Mouse (Mus musculus): ENCODE data around the gene Ctrb1.

The Ctrb1 gene

DNA sequence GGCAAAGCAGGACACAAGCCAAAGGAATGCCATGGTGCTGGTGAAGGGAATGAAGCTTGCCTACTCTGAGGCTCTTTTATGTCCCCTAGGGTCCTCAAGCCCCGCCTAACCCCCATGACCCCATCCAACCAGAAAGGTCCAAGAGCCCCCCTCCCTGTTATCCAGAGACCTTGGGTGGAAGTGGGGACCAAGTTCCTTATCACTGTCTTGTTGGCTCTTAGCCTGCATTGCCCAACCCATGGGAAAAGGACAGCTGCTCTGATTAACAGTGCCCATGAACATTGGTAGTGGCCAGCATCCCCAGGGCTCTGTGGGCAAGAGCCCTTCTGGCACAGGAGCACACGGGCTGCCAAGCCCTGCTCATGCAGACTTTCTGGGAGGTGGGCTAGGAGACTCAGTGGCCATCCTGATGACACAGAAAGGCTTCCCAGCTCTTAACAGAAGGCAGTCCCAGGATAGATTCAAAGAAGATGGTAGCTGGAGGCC lies at the start of gene Ctrb1:
Gene Ctrb1 (minus strand): TSS at position 51 of the 486 bp plus-strand sequence.
- no peak for DNase-seq

GRCm38 (mm10) chr8:111740301-111740711 lies 49.5 kb upstream of the Ctrb1 start:
- no peak for DNase-seq

DNA sequence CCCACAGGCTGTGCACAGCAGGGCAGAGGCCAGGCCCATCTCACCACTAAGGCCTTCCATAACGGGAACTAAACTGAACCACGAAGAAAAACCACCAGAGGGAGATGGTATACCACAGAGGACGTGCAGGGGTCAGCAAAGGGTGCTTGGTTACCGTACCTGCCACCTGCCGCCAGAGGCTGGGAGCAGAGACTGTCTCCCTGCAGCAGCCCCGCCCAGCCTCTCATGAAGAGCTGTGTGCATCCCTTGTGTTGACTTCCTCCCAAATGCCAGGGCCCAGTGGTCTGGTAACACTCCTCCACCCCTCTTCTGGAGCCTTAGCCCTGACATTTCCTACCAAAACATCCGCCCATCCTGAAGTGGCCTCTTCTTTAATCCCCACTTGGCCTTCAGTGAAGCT lies 48.8 kb upstream of the Ctrb1 start:
- no peak for DNase-seq

DNA sequence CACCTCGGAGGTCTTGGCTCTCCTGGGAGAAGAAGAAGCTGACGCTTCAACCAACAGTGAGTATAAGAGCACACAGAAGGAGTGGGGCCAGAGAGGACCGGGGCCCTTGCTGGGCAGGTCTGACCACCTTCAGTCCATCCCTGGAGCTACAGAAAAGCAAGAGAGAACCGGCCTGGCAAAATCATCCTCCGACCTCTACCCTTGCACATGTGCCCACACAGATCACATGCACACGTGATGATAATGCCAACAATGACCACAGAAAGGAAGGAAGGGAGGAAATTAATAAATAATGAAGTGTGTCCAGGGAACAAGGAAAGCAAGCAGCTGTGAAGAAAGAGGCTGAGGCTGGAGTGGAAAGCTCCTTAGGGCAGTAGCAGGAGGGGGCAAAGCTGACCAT lies 48.1 kb upstream of the Ctrb1 start:
- DNase-seq, result no peak

- DNase-seq, result no peak
Measured at GRCm38 (mm10) chr8:111736321-111736720, 45.5 kb upstream of the Ctrb1 start.

- no peak for DNase-seq
Measured at GRCm38 (mm10) chr8:111735791-111736190, 45.0 kb upstream of the Ctrb1 start.

DNA sequence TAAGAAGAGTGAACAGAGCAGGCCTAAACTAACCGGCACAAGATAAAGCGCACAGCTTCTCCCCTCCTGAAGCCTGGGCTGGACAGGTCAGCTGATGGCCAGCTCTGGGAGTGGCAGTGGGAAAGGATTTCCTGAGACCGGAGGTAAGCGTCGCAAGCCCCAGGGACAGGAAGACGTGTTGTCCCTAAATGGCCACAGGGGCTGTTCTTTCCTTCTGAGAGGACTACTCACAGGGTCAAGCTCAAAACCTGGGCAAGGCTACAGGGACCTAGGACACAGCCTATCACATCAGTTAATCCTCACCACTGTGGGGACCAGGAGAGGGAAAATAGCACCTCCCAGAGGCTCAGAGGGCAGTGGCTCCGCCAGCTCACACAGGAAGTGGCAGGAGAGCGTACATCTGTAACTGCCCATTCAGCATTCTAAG lies 44.5 kb upstream of the Ctrb1 start:
- DNase-seq, result no peak

GRCm38 (mm10) chr8:111734244-111734960 lies 43.6 kb upstream of the Ctrb1 start:
- no peak for DNase-seq

DNA sequence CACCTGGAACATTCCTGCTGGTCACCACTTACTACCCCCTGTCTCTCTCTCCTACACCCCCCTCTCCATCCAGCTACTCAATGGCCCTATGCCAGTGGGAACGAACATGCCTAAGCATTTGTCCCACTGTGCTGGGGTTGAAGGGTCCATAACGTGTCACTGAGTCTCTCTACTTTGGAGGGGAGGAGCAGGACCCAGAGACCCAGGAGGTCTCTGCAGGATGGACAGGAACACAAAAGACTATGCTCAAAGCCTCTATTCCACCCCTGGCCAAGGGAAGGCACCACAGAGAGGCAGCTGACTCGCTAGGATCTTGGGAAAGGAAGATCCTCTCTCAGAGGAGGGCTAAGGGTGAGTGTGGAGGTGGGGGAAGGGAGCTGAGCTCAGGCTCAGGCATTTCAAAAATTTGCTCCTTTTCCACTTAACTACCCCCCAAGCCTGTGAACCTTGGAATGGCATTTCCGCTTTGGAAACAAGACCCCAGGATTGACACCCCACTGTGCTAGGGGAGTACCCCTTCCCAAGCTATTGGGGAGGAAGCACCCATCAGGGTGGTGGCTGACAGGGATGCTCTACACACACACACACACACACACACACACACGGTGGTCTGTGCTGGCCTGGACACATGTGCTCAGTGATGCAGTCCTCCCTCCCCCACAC lies 42.9 kb upstream of the Ctrb1 start:
- no peak for DNase-seq

GRCm38 (mm10) chr8:111732406-111733085 lies 41.7 kb upstream of the Ctrb1 start:
- DNase-seq, result no peak

DNA sequence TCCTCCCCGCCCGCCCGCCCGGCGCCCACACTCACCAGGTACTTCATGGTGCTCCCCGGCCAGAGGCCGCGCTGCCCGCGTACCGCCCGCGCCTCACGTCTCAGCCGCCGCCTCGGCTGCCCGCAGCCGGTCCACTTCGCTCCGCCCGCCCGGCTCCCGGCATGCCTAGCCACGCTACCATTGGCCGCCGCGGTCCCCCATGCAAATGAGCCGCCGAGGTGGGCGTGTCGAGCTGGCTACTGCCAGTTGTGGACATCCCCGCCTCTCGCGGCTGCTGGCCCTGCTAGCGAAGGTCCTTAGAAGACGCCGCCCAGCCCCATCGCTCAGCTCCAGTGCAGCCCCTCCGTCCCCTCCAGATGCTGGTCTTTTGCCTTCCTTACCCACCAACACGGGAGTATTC lies 41.2 kb upstream of the Ctrb1 start:
- peak; percentile 96 for DNase-seq

- DNase-seq, result no peak
Measured at GRCm38 (mm10) chr8:111731231-111731977, 40.6 kb upstream of the Ctrb1 start.

DNA sequence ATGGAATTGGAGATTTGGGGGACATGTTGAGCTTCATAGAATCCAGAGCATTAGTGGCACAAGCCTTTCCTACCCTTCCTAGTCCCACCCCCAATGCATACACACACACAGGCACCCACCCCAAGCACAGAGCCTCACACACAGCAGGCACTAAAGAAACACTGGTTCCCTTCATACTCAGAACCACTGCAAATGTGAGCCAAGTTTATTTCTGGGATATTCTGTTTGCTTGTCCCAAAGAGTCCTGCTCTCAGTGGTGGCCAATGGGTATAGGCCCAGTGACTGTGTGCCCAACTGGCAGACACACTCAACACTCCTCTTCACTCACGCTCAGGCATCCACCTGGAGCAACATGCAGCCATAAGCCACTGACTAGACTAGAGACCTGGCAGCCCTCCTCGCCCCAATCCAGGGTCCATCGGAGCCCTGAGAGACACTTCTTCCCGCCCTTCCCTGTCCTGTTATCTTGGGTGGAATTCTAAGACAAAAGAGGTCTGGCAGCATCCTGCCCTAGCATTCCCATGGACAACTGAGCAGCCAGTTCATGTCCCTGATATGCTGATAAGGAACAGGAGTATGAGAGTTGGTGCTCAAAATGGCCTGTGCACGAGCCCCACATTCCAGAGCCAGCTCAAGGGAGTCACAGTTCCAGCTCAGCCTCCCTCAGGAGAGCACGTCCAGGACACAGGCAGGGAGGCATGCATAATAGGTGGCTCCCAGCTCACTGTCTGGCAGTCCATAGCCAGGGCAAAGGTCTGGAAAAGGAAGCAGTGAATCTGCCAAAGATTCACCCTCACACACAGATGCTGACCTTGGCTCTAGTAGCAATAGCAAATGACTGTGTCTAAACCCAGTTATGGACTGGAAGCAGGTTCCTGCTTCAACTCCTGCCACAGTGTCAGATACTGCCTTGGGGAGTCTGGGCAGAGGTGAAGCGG lies 38.7 kb upstream of the Ctrb1 start:
- peak; percentile 1 for DNase-seq

DNA sequence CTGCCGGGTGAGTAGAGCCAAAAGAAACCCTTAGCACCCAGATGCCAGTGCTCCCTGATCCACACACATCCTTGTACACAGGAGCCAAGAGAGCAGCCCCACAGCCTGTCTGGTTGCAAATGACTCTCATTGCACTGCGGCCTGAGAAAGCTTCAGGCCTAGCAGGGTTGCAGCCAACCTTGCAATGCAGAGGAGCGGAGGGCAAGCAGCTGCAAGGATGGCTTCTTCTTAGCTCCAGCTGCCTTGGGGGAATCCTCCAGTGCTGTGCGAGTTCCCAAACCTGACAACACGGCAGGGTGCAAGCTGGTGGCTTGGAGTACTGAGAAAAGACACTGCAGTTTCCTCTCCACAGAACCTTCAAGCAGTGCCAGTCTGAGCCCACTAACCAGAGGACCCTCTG lies 37.7 kb upstream of the Ctrb1 start:
- peak; percentile 5 for DNase-seq

- no peak for DNase-seq
Measured at GRCm38 (mm10) chr8:111727553-111727952, 36.7 kb upstream of the Ctrb1 start.

- DNase-seq, result peak; percentile 61
Measured at GRCm38 (mm10) chr8:111726102-111726900, 35.5 kb upstream of the Ctrb1 start.

- no peak for DNase-seq
Measured at GRCm38 (mm10) chr8:111725341-111725740, 34.5 kb upstream of the Ctrb1 start.

- DNase-seq, result no peak
Measured at GRCm38 (mm10) chr8:111720115-111720544, 29.3 kb upstream of the Ctrb1 start.

- DNase-seq, result no peak
Measured at GRCm38 (mm10) chr8:111718937-111719336, 28.1 kb upstream of the Ctrb1 start.

DNA sequence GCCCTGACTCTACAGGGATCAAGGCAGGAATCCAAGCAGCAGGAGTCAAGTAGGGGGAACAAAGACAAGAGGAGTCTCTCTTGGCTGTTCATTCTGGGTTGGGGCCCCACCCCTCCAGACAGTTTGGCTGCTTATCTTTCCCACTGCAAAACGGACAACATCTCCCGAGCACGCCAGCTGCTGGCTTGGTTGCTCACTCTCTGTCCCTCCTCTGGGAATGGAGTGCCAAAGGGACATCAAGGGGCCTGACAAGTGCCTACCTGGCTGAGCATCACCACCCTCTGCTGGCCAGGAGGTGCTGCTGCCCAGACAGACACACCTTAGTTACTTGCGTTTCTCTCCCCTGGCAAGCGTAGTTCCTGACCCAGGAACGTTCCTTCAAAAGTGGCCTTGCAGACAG lies 27.1 kb upstream of the Ctrb1 start:
- no peak for DNase-seq

- DNase-seq, result no peak
Measured at GRCm38 (mm10) chr8:111717488-111717792, 26.6 kb upstream of the Ctrb1 start.

Data from right cerebral cortex, postnatal 14 days (tissue).